Mouse (Mus musculus): ENCODE data around the gene Rock2.

- TF ChIP-seq CTCF (IDR thresholded peaks at IDR 0.05; ENCODE audit: extremely low read depth, insufficient read depth, insufficient read length, insufficient replicate concordance) = peak; percentile 41; the same call in 1 of the 2 replicates
- no peak for TF ChIP-seq POLR2A (IDR thresholded peaks at IDR 0.05; ENCODE audit: low read depth, low read length)
These were observed 138.2 kb downstream of the Rock2 start for GRCm38 (mm10) chr12:17032694-17033463.
